Mouse (Mus musculus) CH12.LX (cell line): ENCODE data around the gene Cd69. TPM values are rescaled to one million over a fixed set of nuclear protein-coding genes. Genes with fewer than 3 reads are reported as not detected.

Experiments used
- DNase-seq: peaks from one replicate; pipeline ENCODE4 v3.0.0-alpha.2; 2013; ENCODE audit errors: extremely low read depth
- H3K27ac ChIP-seq: 2 replicates; pipeline ENCODE4 v1.5.1; 2012; ENCODE audit warnings: low read depth, mild to moderate bottlenecking, control low read depth, moderate library complexity; ENCODE audit not compliant: insufficient read depth
- H3K27me3 ChIP-seq: replicated peaks from 2 replicates; pipeline ENCODE3; 2012; ENCODE audit warnings: inconsistent platforms
- H3K36me3 ChIP-seq, 2 experiments: replicated peaks in 1 of 2; 2 replicates each; pipeline versions ENCODE3 to v1.6.1; 2012; ENCODE audit warnings: inconsistent platforms in 1 of 2, low read length in 1 of 2, mild to moderate bottlenecking in 1 of 2, mixed read lengths in 1 of 2, moderate library complexity in 1 of 2; ENCODE audit not compliant: control insufficient read depth in 1 of 2, insufficient read depth in 1 of 2
- H3K4me1 ChIP-seq, 2 experiments: 2 replicates each; pipeline ENCODE4 v1.6.1; 2012; ENCODE audit warnings: inconsistent platforms in 1 of 2, moderate library complexity in 1 of 2; ENCODE audit not compliant: insufficient read depth in 2 of 2, control insufficient read depth in 1 of 2
- H3K4me2 ChIP-seq: 2 replicates; pipeline ENCODE4 v1.6.1; 2012; ENCODE audit warnings: low read depth, mild to moderate bottlenecking, control low read depth; ENCODE audit not compliant: poor library complexity, insufficient read depth, severe bottlenecking
- H3K4me3 ChIP-seq, 3 experiments: fragments of 150-350 bp in 1 of 3; sonication (generic) in 1 of 3; replicated peaks in 1 of 3; 2 replicates each; pipeline versions ENCODE3 to v1.5.1; 2011 to 2012; ENCODE audit warnings: low read depth in 2 of 3, low read length in 2 of 3, mild to moderate bottlenecking in 2 of 3, moderate library complexity in 2 of 3, control low read depth in 1 of 3, improper control_type of control experiment in 1 of 3, inconsistent platforms in 1 of 3, mixed read lengths in 1 of 3; ENCODE audit not compliant: poor library complexity in 1 of 3
- H3K79me2 ChIP-seq: replicated peaks from 2 replicates; pipeline ENCODE4 v1.6.1; 2012; ENCODE audit warnings: mild to moderate bottlenecking, moderate library complexity; ENCODE audit not compliant: control insufficient read depth, poor library complexity, insufficient read depth, severe bottlenecking; ENCODE audit errors: extremely low read depth
- H3K9ac ChIP-seq: 2 replicates; pipeline ENCODE4 v1.6.1; 2012; ENCODE audit warnings: low read depth, mild to moderate bottlenecking, control low read depth, moderate library complexity; ENCODE audit not compliant: insufficient read depth
- H3K9me3 ChIP-seq: replicated peaks from 2 replicates; pipeline ENCODE3; 2012; ENCODE audit warnings: low read length, inconsistent platforms, mixed read lengths
- BHLHE40 ChIP-seq: IDR thresholded peaks from 2 replicates; pipeline ENCODE4 v1.6.1; 2011; ENCODE audit warnings: mild to moderate bottlenecking, low read depth, low read length, improper control_type of control experiment
- CHD1 ChIP-seq: IDR thresholded peaks from 2 replicates; pipeline ENCODE4 v1.6.1; 2012; ENCODE audit warnings: low read depth, low read length, improper control_type of control experiment, inconsistent platforms
- E2F4 ChIP-seq: IDR thresholded peaks from 2 replicates; pipeline ENCODE4 v1.6.1; 2011; ENCODE audit warnings: low read depth, low read length, improper control_type of control experiment; ENCODE audit not compliant: insufficient replicate concordance
- ETS1 ChIP-seq: conservative IDR thresholded peaks from 2 replicates; pipeline ENCODE4 v1.6.1; 2012; ENCODE audit warnings: low read depth, mild to moderate bottlenecking, inconsistent platforms, low read length, improper control_type of control experiment, moderate library complexity
- HCFC1 ChIP-seq: IDR thresholded peaks from 2 replicates; pipeline ENCODE4 v1.6.1; 2012; ENCODE audit warnings: low read depth, mild to moderate bottlenecking, inconsistent platforms, low read length, improper control_type of control experiment
- JUN ChIP-seq: IDR thresholded peaks from 2 replicates; pipeline ENCODE4 v1.6.1; 2011; ENCODE audit warnings: low read depth, mild to moderate bottlenecking, low read length, improper control_type of control experiment, moderate library complexity; ENCODE audit not compliant: insufficient read depth
- JUND ChIP-seq: conservative IDR thresholded peaks from 2 replicates; pipeline ENCODE4 v1.6.1; 2011; ENCODE audit warnings: low read depth, low read length, improper control_type of control experiment
- KAT2A ChIP-seq: IDR thresholded peaks from 2 replicates; pipeline ENCODE4 v1.6.1; 2012; ENCODE audit warnings: low read length, improper control_type of control experiment, inconsistent platforms; ENCODE audit not compliant: insufficient replicate concordance
- MAX ChIP-seq: IDR thresholded peaks from 2 replicates; pipeline ENCODE4 v1.6.1; 2011; ENCODE audit warnings: low read length, improper control_type of control experiment
- MEF2A ChIP-seq: IDR thresholded peaks from 2 replicates; pipeline ENCODE4 v1.6.1; 2014; ENCODE audit warnings: low read depth, mild to moderate bottlenecking, inconsistent platforms, low read length, improper control_type of control experiment, borderline replicate concordance
- POLR2A ChIP-seq: IDR thresholded peaks from 2 replicates; pipeline ENCODE4 v1.6.1; 2011; ENCODE audit warnings: low read depth, mild to moderate bottlenecking, improper control_type of control experiment, low read length
- POLR2AphosphoS2 ChIP-seq: IDR thresholded peaks from 2 replicates; pipeline ENCODE4 v1.6.1; 2011; ENCODE audit warnings: low read depth, low read length, improper control_type of control experiment
- RAD21 ChIP-seq: IDR thresholded peaks from 2 replicates; pipeline ENCODE4 v1.6.1; 2011; ENCODE audit warnings: low read depth, mild to moderate bottlenecking, low read length, improper control_type of control experiment, moderate library complexity
- SMC3 ChIP-seq: IDR thresholded peaks from 2 replicates; pipeline ENCODE4 v1.6.1; 2011; ENCODE audit warnings: low read depth, low read length, improper control_type of control experiment
- USF1 ChIP-seq: IDR thresholded peaks from 2 replicates; pipeline ENCODE4 v1.6.1; 2014; ENCODE audit warnings: low read depth, mild to moderate bottlenecking, inconsistent platforms, low read length, improper control_type of control experiment
- ZKSCAN1 ChIP-seq: IDR thresholded peaks from 2 replicates; pipeline ENCODE4 v1.6.1; 2012; ENCODE audit warnings: low read depth, inconsistent platforms, low read length, improper control_type of control experiment, borderline replicate concordance
- ZNF384 ChIP-seq: IDR thresholded peaks from 2 replicates; pipeline ENCODE4 v1.6.1; 2012; ENCODE audit warnings: low read depth, low read length, improper control_type of control experiment, inconsistent platforms
- dilution Hi-C: fragments of 300-500 bp; cut with MboI; formaldehyde crosslinking; loops from 2 replicates; pipeline ENCODE4 v1.14.3; 2020; ENCODE audit warnings: low sequenced_read_pairs; ENCODE audit not compliant: extremely low pct_unique_long_range_greater_than_20kb, extremely low pct_ligation_motif_present
- in situ Hi-C: fragments of 300-500 bp; cut with MboI; formaldehyde crosslinking; loops from 3 replicates; pipeline ENCODE4 v1.14.3; 2019; ENCODE audit warnings: low sequenced_read_pairs, low pct_ligation_motif_present, low pct_unique_long_range_greater_than_20kb, mixed read lengths
- polyA plus RNA-seq: library from polyadenylated mRNA; unstranded; fragments of >175 nt; gene quantifications from 2 replicates; pipeline ENCODE4 v1.2.1, GENCODE M21; 2012; ENCODE audit warnings: low read depth; ENCODE audit not compliant: insufficient read length
- total RNA-seq, 2 experiments: library from RNA; depleted of rRNA; stranded (reverse); fragments of 300-350 nt in 1 of 2; fragments of >200 nt in 1 of 2; gene quantifications; 2 replicates each; pipeline ENCODE4 v1.2.3; 2012 to 2014

Gene Cd69
- total and polyA plus RNA-seq, 3 experiments = 71.2 to 229 (median 132) TPM

DNA sequence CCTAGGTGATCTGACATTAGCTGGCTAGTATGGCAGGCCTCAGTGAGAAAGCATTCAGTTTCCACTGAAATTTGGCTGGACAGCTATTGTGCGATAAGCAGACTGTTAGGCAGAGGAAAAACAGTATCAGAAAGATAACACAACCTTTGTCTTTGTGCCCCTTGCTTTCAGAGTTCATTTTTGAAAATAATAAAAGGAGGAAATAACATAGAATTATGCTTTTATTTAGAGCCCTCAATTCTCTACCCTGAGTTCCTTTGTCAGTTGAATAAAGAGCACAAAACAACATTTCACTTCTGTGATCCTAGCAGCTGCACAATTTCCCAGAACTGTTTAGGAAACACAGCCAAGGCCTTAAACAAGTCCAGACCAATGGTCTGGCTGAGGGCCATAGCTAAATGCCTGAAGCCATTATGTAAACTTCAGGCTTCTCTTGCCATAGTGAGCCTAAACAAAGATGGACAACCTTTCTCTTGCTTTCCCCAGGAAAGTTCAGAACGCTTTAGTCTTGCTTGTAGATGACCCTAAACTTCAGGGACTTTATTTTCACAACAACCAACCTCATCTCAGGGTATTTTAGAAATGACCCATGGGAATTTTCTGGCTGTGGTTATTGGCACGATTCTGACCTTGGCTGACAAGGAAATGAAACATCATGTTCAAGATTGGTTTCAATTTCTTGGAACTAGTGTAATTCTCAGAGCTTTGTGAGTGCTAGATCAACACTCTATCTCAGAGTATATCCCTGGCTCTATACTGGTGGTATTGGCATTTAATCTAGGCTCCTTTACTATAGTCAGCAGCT lies 45.3 kb downstream of the Cd69 start (continued):
- TF ChIP-seq ZNF384 = no peak
- no peak for TF ChIP-seq KAT2A
- TF ChIP-seq BHLHE40 = peak; percentile 97
- peak; percentile 76 for TF ChIP-seq ETS1
- TF ChIP-seq RAD21 = no peak; the same call in 1 of the 2 replicates
- TF ChIP-seq POLR2A = no peak
- 0 out of 2 replicates have a peak, but pooled peaks have one; percentile 14 for TF ChIP-seq HCFC1
- TF ChIP-seq CHD1 = no peak
- TF ChIP-seq E2F4 = no peak
- no peak for TF ChIP-seq SMC3
- TF ChIP-seq MAX = no peak; the same call in 1 of the 2 replicates
- TF ChIP-seq USF1 = no peak
- peak; percentile 80 for TF ChIP-seq POLR2AphosphoS2
- no peak for TF ChIP-seq ZKSCAN1

DNA sequence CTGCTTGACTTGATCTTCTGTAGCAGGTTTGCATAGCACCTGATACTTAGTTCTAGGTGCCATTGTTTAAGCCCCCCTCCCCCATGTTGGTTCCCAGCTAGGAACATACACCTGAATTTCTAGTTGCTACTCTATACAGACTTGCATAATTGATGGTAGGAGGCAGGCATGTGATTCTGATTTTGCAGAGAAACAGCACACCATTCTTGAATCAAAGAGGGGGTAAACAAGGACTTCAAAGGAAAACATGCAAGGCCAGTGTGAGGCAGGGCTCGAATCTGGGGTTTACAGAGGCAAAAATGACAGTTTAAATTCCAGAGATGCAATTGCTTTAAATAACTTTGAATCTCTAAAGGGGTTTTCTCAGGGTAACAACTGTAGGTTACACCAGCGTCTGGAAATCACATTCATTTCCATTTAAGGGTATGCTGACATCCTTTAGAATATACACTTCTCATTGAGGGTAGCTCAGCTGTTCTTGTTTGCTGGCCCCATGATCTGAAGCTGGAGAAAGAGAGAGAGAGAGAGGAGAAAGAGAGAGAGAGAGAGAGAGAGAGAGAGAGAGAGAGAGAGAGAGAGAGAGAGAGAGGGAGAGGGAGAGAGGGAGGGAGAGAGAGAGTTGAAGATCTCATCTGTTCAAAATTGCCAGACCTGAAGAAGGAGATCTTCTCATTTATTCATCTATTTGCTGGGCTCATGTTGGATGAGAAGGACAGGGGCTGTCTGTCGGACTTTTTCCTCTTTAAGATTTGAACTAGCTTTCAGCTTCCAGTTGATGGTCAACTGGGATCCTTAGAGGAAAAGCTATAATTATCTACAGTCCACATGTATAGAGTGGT lies 46.1 kb downstream of the Cd69 start:
- dilution Hi-C loops = no loop called here
- H3K4me2 ChIP-seq = 0 out of 2 replicates have a peak overlapping the region, but pooled peaks have one; percentile 6
- peaks cover 35 to 49% of the 10 kb centered on the region in 2 experiments for H3K4me1 ChIP-seq
- DNase-seq = no peak
- TF ChIP-seq JUND (0 out of 2 replicates have a peak, but pooled peaks have one; percentile 12), JUN (no peak), POLR2AphosphoS2 (no peak), ETS1 (peak; percentile 45; the same call in 1 of the 2 replicates), MEF2A (peak; percentile 78)
- TF ChIP-seq, all 38 proteins: peak for 3
- H3K27ac ChIP-seq = peak overlapping the region; percentile 98
- H3K79me2 ChIP-seq = peaks cover 3% of the 10 kb centered on the region; the same call in 1 of the 2 replicates
- H3K9me3 ChIP-seq = peaks cover 9% of the 10 kb centered on the region
- no peaks in the 10 kb centered on the region for H3K27me3 ChIP-seq
- in situ Hi-C loops = no loop called here
- no peak overlapping the region for H3K4me3 ChIP-seq
- H3K9ac ChIP-seq = peak overlapping the region; percentile 78; the same call in 1 of the 2 replicates
- peaks cover 2 to 11% of the 10 kb centered on the region in 2 experiments for H3K36me3 ChIP-seq
